Mouse (Mus musculus): ENCODE results near the gene Gm16253. TPM values are rescaled to one million over a fixed set of nuclear protein-coding genes. Genes with fewer than 3 reads are reported as not detected.

The Gm16253 gene
- polyA plus RNA-seq, 1 experiment from 2014 or later = 2.1 TPM

- H3K36me3 ChIP-seq = no peaks in the 10 kb centered on the region
- H3K4me3 ChIP-seq (replicated peaks) = peak overlapping the region; percentile 54
- peaks cover 61% of the 10 kb centered on the region for H3K4me1 ChIP-seq
- H3K27ac ChIP-seq = peak overlapping the region; percentile 37; the same call in 1 of the 2 replicates
- H3K27me3 ChIP-seq = peaks cover 42% of the 10 kb centered on the region
- peak overlapping the region; percentile 83 for H3K4me2 ChIP-seq
- H3K9ac ChIP-seq = no peak overlapping the region
- no peaks in the 10 kb centered on the region for H3K9me3 ChIP-seq (replicated peaks)
- WGBS = 28% methylated on average over 6 of the region's 6 CpGs
- ATAC-seq (replicated peaks; ENCODE audit: low FRiP score) = no peak
These were observed 18.9 kb downstream of the Gm16253 start for GRCm38 (mm10) chr3:96595661-96596060.

DNA sequence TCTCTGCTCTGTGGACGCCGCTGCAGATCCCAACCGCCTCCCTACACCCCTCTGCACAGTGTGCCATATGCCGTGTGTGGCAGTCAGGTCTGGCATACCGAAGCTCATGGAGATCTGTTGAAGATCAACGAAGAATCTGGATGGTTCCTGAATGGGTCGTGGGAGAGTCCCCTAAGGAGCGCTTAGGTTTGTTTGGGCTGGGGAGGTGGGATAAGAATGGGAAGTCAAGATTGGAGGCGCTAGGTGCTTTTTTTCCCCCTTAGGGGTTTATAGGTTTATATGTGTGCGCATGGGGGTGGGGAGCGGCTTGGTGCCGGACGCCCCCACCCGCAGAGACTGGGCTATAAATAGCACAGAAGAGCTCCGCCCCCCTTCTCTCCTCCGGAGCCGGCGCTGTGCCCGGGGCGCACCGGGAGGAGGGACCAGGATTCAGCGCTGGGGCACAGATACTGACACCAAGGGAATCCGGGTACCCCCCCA is 19.5 kb downstream of the Gm16253 start, which contains the start of gene Ankrd34a:
Gene Ankrd34a (plus strand): TSS at position 409 of the 480 bp plus-strand sequence.
- WGBS = under 1% methylated on average over 18 of the region's 23 CpGs
- Histone ChIP-seq H3K27me3 (peaks cover 42% of the 10 kb centered on the region), H3K4me1 (peaks cover 62% of the 10 kb centered on the region), H3K4me3 (replicated peaks) (peak within 1 kb of the TSS; percentile 54), H3K27ac (peak within 1 kb of the TSS; percentile 69), H3K36me3 (no peaks in the 10 kb centered on the region), H3K9me3 (replicated peaks) (no peaks in the 10 kb centered on the region), H3K9ac (peak within 1 kb of the TSS; percentile 55), H3K4me2 (peak within 1 kb of the TSS; percentile 83)
- no peak for ATAC-seq (replicated peaks; ENCODE audit: low FRiP score)

GRCm38 (mm10) chr3:96596855-96597254 is 20.1 kb downstream of the Gm16253 start:
- Histone ChIP-seq H3K4me1 (peaks cover 63% of the 10 kb centered on the region), H3K36me3 (no peaks in the 10 kb centered on the region), H3K9ac (peak overlapping the region; percentile 55), H3K9me3 (replicated peaks) (no peaks in the 10 kb centered on the region), H3K27ac (no peak overlapping the region; the same call in 1 of the 2 replicates), H3K27me3 (peaks cover 42% of the 10 kb centered on the region), H3K4me3 (replicated peaks) (peak overlapping the region; percentile 54), H3K4me2 (peak overlapping the region; percentile 83)
- no peak for ATAC-seq (replicated peaks; ENCODE audit: low FRiP score)
- WGBS = under 1% methylated on average over 12 of the region's 12 CpGs

DNA sequence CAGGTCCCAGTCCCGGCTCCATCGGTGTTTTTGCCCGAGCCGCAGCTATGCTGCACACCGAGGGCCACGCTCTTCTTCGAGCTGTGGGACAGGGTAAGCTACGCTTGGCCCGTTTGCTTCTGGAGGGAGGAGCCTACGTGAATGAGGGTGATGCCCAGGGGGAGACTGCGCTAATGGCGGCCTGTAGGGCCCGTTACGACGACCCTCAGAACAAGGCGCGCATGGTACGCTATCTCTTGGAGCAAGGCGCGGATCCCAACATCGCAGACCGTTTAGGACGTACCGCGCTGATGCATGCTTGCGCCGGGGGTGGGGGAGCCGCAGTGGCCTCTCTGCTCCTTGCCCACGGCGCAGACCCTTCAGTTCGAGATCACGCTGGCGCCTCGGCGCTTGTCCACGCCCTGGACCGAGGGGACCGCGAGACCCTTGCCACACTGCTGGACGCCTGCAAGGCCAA is 20.7 kb downstream of the Gm16253 start:
- Histone ChIP-seq H3K27ac (peak overlapping the region; percentile 69), H3K4me3 (replicated peaks) (peak overlapping the region; percentile 54), H3K9ac (peak overlapping the region; percentile 55), H3K4me2 (peak overlapping the region; percentile 83), H3K36me3 (no peaks in the 10 kb centered on the region), H3K9me3 (replicated peaks) (no peaks in the 10 kb centered on the region), H3K27me3 (peaks cover 42% of the 10 kb centered on the region), H3K4me1 (peaks cover 64% of the 10 kb centered on the region)
- ATAC-seq (replicated peaks; ENCODE audit: low FRiP score) = no peak; the same call in 1 of the 2 replicates
- under 1% methylated on average over 40 of the region's 40 CpGs for WGBS

DNA sequence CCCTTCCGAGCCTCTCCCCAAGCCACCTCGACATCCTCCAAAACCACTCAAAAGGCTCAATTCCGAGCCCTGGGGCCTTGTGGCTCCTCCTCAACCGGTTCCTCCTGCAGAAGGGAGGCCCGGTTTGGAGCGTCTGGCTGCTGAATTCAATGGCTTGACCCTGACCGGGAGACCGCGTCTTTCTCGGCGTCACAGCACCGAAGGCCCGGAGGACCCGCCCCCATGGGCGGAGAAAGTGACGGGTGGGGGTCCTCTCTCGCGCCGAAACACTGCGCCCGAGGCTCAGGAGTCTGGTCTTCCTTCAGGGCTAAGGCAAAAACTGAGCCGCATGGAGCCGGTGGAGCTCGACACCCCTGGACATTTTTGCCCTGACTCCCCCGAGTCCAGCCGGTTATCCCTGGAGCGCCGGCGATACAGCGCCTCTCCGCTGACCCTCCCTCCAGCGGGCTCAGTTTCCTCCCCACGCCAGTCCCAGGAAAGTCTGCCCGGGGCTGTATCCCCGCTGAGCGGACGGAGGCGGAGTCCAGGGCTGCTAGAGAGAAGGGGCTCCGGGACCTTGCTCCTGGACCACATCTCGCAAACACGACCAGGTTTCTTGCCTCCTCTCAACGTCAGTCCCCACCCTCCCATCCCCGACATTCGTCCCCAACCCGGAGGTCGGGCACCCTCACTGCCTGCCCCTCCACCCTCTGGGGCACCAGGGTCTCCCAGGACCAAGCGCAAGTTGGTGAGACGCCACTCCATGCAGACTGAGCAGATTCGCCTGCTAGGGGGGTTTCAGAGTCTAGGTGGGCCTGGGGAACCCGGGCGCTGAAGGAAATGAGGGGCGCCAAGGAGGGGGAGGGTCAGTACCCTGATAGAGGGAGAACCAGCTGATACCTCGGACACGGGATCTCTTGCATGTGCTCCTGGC is 21.6 kb downstream of the Gm16253 start:
- peaks cover 42% of the 10 kb centered on the region for H3K27me3 ChIP-seq
- peaks cover 64% of the 10 kb centered on the region for H3K4me1 ChIP-seq
- peak overlapping the region; percentile 54 for H3K4me3 ChIP-seq (replicated peaks)
- H3K9me3 ChIP-seq (replicated peaks) = no peaks in the 10 kb centered on the region
- peak overlapping the region; percentile 83 for H3K4me2 ChIP-seq
- no peaks in the 10 kb centered on the region for H3K36me3 ChIP-seq
- H3K9ac ChIP-seq = peak overlapping the region; percentile 55
- 1% methylated on average over 54 of the region's 54 CpGs for WGBS
- no peak for ATAC-seq (replicated peaks; ENCODE audit: low FRiP score)
- peak overlapping the region; percentile 69 for H3K27ac ChIP-seq

DNA sequence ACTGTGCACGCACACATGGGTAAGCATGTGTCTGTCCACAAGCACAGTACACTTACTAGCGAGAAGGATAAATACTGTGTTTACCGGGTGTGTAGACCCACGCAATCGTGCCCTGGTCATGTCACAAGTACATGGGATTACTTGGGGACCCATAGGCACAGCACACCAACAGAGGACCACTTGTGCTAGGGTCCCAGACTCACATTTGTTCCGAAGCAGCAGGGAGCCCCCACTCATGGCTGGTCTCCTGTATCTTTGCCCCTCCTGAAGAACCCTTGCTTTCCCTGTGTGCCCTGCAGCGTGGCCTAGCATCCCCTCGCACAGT is 22.2 kb downstream of the Gm16253 start:
- H3K9me3 ChIP-seq (replicated peaks) = no peaks in the 10 kb centered on the region
- no peak for ATAC-seq (replicated peaks; ENCODE audit: low FRiP score)
- peak overlapping the region; percentile 83 for H3K4me2 ChIP-seq
- H3K4me3 ChIP-seq (replicated peaks) = peak overlapping the region; percentile 54; the same call in 1 of the 2 replicates
- H3K4me1 ChIP-seq = peaks cover 69% of the 10 kb centered on the region
- H3K27me3 ChIP-seq = peaks cover 42% of the 10 kb centered on the region
- H3K9ac ChIP-seq = no peak overlapping the region
- H3K36me3 ChIP-seq = peaks cover 6% of the 10 kb centered on the region
- H3K27ac ChIP-seq = no peak overlapping the region
- 54% methylated on average over 8 of the region's 8 CpGs for WGBS

DNA sequence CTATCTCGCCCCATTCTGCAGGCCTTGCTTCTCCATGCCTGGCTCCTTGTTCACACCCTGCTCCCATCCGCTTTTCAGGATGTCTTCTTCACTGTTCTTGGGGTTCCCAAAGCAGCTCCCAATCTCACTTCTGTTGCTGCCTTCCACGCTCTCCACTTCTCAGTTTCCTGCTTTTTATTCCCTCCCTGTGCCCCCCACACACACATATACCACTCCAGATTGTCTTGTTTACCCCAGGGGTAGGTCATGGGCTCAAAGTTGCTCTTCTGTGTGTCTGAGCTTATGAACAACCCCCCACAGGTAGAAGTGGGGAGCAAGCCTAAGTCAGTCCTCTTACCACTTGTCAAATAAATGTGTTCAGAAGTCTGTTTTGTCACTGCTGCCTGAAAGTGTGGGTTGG is 22.6 kb downstream of the Gm16253 start:
- Histone ChIP-seq H3K27ac (no peak overlapping the region), H3K27me3 (peaks cover 42% of the 10 kb centered on the region), H3K9ac (no peak overlapping the region), H3K9me3 (replicated peaks) (no peaks in the 10 kb centered on the region), H3K4me3 (replicated peaks) (peak overlapping the region; percentile 54; the same call in 1 of the 2 replicates), H3K4me2 (no peak overlapping the region), H3K4me1 (peaks cover 73% of the 10 kb centered on the region), H3K36me3 (peaks cover 8% of the 10 kb centered on the region)
- WGBS = 78% methylated on average over 3 of the region's 3 CpGs
- ATAC-seq (replicated peaks; ENCODE audit: low FRiP score) = no peak

GRCm38 (mm10) chr3:96600639-96601250 is 24.0 kb downstream of the Gm16253 start, which contains the start of gene Lix1l:
Lix1l (plus strand) TSS chr3:96601149.
- Histone ChIP-seq H3K4me1 (peaks cover 68% of the 10 kb centered on the region), H3K4me2 (peak within 1 kb of the TSS; percentile 86), H3K9me3 (replicated peaks) (no peaks in the 10 kb centered on the region), H3K9ac (peak within 1 kb of the TSS; percentile 74), H3K36me3 (peaks cover 11% of the 10 kb centered on the region), H3K27ac (peak within 1 kb of the TSS; percentile 97), H3K4me3 (replicated peaks) (peak within 1 kb of the TSS; percentile 72), H3K27me3 (peaks cover 31% of the 10 kb centered on the region)
- ATAC-seq (replicated peaks; ENCODE audit: low FRiP score) = peak; percentile 94
- WGBS = under 1% methylated on average over 27 of the region's 27 CpGs

DNA sequence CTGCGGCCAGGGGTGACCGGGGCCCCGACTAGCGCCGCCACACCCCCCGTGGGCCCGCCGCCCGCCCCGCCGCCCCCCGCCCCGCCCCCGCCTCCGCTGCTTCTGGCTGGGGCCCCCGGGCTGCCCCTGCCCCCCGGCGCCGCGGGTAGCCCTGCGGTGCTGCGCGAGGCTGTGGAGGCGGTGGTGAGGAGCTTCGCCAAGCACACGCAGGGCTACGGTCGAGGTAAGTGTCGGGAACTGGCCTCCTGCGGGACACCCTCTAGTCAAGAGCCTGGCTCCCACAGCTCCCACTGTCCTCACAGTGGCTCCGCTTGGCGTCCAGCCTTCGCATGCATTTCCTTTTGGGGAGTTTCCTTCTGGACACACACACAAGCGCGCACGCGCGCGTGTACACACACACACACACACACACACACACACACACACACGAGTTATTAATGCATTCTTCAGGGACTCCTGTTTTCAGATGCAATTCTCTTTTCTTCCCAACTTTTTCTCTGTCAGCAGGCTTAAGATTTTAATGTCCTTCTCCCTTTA is 24.5 kb downstream of the Gm16253 start:
- peak overlapping the region; percentile 86 for H3K4me2 ChIP-seq
- peaks cover 11% of the 10 kb centered on the region for H3K36me3 ChIP-seq

DNA sequence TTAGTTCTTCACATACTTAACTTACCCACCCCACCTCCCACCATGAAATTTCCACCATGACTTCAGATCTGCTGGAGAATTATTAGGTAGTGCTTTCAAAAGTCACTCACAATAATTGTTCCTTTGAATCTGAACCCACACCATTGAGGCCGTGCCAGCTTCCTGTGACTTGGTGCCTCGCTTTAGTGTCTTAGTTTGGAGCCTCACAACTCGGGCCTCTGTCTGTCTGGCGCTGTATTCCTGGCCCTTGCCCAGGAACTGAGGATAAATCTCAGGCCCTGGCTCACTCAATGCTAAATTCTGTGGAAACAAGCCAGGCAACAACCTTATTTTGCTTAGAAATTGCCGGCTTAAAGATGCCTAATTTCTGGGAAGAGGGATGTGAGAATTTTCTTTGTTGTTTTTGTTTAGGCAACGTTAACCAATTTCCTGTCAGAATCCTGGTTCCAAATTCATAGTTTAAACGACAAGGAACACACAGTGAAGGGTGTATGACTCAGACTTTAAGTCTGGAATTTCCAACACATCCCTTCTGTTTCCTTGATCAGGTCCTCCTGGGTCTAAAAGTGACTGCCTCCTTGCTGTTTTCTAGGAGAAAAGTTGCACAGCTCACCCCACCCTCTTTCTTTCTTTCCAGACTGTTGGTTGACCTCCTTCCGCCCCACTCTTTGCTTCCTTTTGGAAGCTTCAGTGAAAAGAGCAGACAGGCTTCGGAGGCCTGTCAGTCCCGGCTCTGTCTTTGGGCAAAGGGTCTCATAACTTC is 25.3 kb downstream of the Gm16253 start:
- H3K9ac ChIP-seq = peak overlapping the region; percentile 74
- H3K4me1 ChIP-seq = peaks cover 55% of the 10 kb centered on the region
- H3K9me3 ChIP-seq (replicated peaks) = no peaks in the 10 kb centered on the region
- 19% methylated on average over 10 of the region's 10 CpGs for WGBS
- H3K27ac ChIP-seq = peak overlapping the region; percentile 97
- ATAC-seq (replicated peaks; ENCODE audit: low FRiP score) = no peak
- H3K27me3 ChIP-seq = peaks cover 17% of the 10 kb centered on the region
- peak overlapping the region; percentile 86 for H3K4me2 ChIP-seq
- H3K36me3 ChIP-seq = peaks cover 11% of the 10 kb centered on the region
- peak overlapping the region; percentile 72 for H3K4me3 ChIP-seq (replicated peaks)

More for the DNA sequence above, 24.5 kb downstream of the Gm16253 start:
- Histone ChIP-seq H3K27ac (peak overlapping the region; percentile 97), H3K9me3 (replicated peaks) (no peaks in the 10 kb centered on the region), H3K4me1 (peaks cover 63% of the 10 kb centered on the region), H3K27me3 (peaks cover 25% of the 10 kb centered on the region), H3K4me3 (replicated peaks) (peak overlapping the region; percentile 72), H3K9ac (peak overlapping the region; percentile 74)
- 1% methylated on average over 19 of the region's 40 CpGs for WGBS
- peak; percentile 59 for ATAC-seq (replicated peaks; ENCODE audit: low FRiP score)

DNA sequence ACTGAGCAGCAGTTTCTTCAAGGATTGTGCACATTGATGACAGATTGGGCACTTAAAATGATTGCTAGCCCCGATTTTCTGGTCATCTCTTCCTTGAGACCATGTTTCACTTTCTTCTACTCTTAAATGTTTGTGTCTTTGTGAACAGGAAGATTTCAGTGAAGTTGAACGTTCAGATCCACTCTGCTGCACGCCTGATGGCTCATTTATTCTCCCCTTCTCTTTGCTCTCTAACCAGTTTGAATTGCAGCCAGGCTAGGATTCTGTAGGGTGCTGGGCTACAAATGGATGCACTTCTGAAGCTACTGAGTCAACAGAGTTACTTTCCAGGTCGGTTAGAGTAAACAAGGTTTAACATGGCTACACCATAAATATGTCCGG is 25.9 kb downstream of the Gm16253 start:
- H3K36me3 ChIP-seq = peaks cover 11% of the 10 kb centered on the region
- WGBS = 15% methylated on average over 5 of the region's 5 CpGs
- peaks cover 49% of the 10 kb centered on the region for H3K4me1 ChIP-seq
- H3K4me3 ChIP-seq (replicated peaks) = peak overlapping the region; percentile 72
- H3K27ac ChIP-seq = peak overlapping the region; percentile 97
- H3K9ac ChIP-seq = peak overlapping the region; percentile 74
- H3K4me2 ChIP-seq = peak overlapping the region; percentile 86
- H3K9me3 ChIP-seq (replicated peaks) = no peaks in the 10 kb centered on the region
- H3K27me3 ChIP-seq = peaks cover 17% of the 10 kb centered on the region
- no peak for ATAC-seq (replicated peaks; ENCODE audit: low FRiP score)
